Mouse (Mus musculus) intestine, embryonic 14.5 days (tissue): ENCODE results near the gene Atg4d. TPM values are rescaled to one million over a fixed set of nuclear protein-coding genes. Genes with fewer than 3 reads are reported as not detected.

Experiments used
- polyA plus RNA-seq: library from polyadenylated mRNA; unstranded; fragments of >200 nt; fragmentation: Nextera tagmentation; extraction: Ambion mirVana; gene quantifications from 2 replicates; pipeline ENCODE4 v1.2.1, GENCODE M21; 2014

The Atg4d gene
- polyA plus RNA-seq, 1 experiment from 2014 or later, result 45.4 TPM

Other genes starting within 250 kb of the Atg4d start
- 11.4 and 11.8 TPM in 2 replicates for gene Icam1, start 249.3 kb upstream of the Atg4d start, polyA plus RNA-seq
- gene Icam4, start 235.9 kb upstream of the Atg4d start, polyA plus RNA-seq, result 0.96 TPM in 1 of 2 replicates, not detected in the other
- gene Icam5, start 233.2 kb upstream of the Atg4d start, polyA plus RNA-seq, result 0.12 TPM in 2 replicates
- 1.3 TPM in 1 of 2 replicates, not detected in the other for gene Zglp1, start 198.2 kb upstream of the Atg4d start, polyA plus RNA-seq
- 0.20 and 0.74 TPM in 2 replicates for gene Gm49373, start 192.2 kb upstream of the Atg4d start, polyA plus RNA-seq
- gene Fdx1l, start 191.7 kb upstream of the Atg4d start, polyA plus RNA-seq, result 71.4 and 74.4 TPM in 2 replicates
- 2.2 and 3.7 TPM in 2 replicates for gene Gm38431, start 173.3 kb upstream of the Atg4d start, polyA plus RNA-seq
- gene Raver1, start 173.3 kb upstream of the Atg4d start, polyA plus RNA-seq, result 84.1 and 87.5 TPM in 2 replicates
- gene Tyk2, start 134.1 kb upstream of the Atg4d start, polyA plus RNA-seq, result 11.7 and 12.1 TPM in 2 replicates
- 307 and 327 TPM in 2 replicates for gene Cdc37, start 115.3 kb upstream of the Atg4d start, polyA plus RNA-seq
- gene Pde4a, start 99.6 kb upstream of the Atg4d start, polyA plus RNA-seq, result 6.7 and 7.0 TPM in 2 replicates
- 41.0 and 43.0 TPM in 2 replicates for gene Keap1, start 25.9 kb upstream of the Atg4d start, polyA plus RNA-seq
- gene S1pr5, start 16.9 kb upstream of the Atg4d start, polyA plus RNA-seq, result 0.07 and 0.13 TPM in 2 replicates
- gene Kri1, start 22.7 kb downstream of the Atg4d start, polyA plus RNA-seq, result 12.8 TPM in 2 replicates
- 43.7 and 44.8 TPM in 2 replicates for gene Cdkn2d, start 26.1 kb downstream of the Atg4d start, polyA plus RNA-seq
- 69.6 and 75.8 TPM in 2 replicates for gene Ap1m2, start 47.0 kb downstream of the Atg4d start, polyA plus RNA-seq
- 70.1 and 74.6 TPM in 2 replicates for gene Slc44a2, start 55.4 kb downstream of the Atg4d start, polyA plus RNA-seq
- gene Ilf3, start 102.6 kb downstream of the Atg4d start, polyA plus RNA-seq, result 179 and 188 TPM in 2 replicates
- gene Qtrt1, start 146.5 kb downstream of the Atg4d start, polyA plus RNA-seq, result 69.9 and 77.3 TPM in 2 replicates
- 65.2 and 67.3 TPM in 2 replicates for gene Dnm2, start 159.6 kb downstream of the Atg4d start, polyA plus RNA-seq
- gene Tmed1, start 245.0 kb downstream of the Atg4d start, polyA plus RNA-seq, result 88.4 and 91.0 TPM in 2 replicates